Mouse (Mus musculus): ENCODE results near the gene Fam19a5.

Fam19a5 gene

GRCm38 (mm10) chr15:87726657-87727236 lies 182.6 kb downstream of the Fam19a5 start:
- peak; percentile 17 for DNase-seq (ENCODE audit: low read depth)

GRCm38 (mm10) chr15:87736345-87736744 lies 192.2 kb downstream of the Fam19a5 start:
- no peak for DNase-seq (ENCODE audit: low read depth)

GRCm38 (mm10) chr15:87755482-87755881 lies 211.4 kb downstream of the Fam19a5 start:
- DNase-seq (ENCODE audit: low read depth) = no peak

- DNase-seq (ENCODE audit: low read depth) = peak; percentile 76
Observed at GRCm38 (mm10) chr15:87765876-87766275, 221.8 kb downstream of the Fam19a5 start.

- peak; percentile 11 for DNase-seq (ENCODE audit: low read depth)
Observed at GRCm38 (mm10) chr15:87773955-87774354, 229.9 kb downstream of the Fam19a5 start.

GRCm38 (mm10) chr15:87783331-87783730 lies 239.2 kb downstream of the Fam19a5 start:
- DNase-seq (ENCODE audit: low read depth) = no peak

GRCm38 (mm10) chr15:87789671-87790070 lies 245.6 kb downstream of the Fam19a5 start:
- DNase-seq (ENCODE audit: low read depth) = no peak

- DNase-seq (ENCODE audit: low read depth) = no peak
Observed at GRCm38 (mm10) chr15:87793661-87794060, 249.6 kb downstream of the Fam19a5 start.

- no peak for DNase-seq (ENCODE audit: low read depth)
Observed at GRCm38 (mm10) chr15:87796571-87796970, 252.5 kb downstream of the Fam19a5 start.
